Mouse (Mus musculus): ENCODE data around the gene Cpped1.

The Cpped1 gene

DNA sequence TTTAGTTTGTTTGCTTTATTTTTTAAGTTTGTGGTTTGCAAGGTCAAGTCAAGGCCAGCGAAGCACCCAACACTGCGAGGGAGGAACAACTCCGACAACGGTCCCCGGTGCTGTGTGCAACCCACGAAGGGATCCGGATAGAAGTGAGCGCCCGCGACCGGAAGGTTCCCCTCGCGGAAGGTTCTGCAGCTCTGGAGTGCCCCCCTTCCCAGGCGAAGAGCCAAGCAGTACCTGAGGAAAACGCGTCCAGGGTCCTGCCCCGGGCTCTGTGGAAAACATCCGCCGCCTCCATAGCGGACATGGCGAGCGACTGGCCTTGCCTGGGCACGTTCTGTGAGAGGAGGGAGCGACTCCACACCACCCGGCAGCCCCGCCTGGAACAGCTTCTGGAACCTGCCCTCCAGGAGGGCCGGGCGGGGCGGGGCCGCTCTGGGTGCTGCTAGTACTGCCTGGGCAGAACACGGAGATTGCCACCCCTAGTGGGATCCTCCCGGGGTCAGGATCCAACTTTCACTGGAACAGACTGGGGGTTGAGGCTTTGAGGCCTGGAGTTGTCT lies at the start of gene Cpped1:
TSS of gene Cpped1 (minus strand) at position 411 of the 557 bp plus-strand sequence.
- H3K4me1 ChIP-seq (replicated peaks; ENCODE audit: low read depth, low read length), result peaks cover 13% of the 10 kb centered on the region
- TF ChIP-seq CTCF (conservative IDR thresholded peaks at IDR 0.05; ENCODE audit: low read length) (no peak), POU5F1 (IDR thresholded peaks at IDR 0.05; ENCODE audit: borderline replicate concordance, low read length) (no peak), NANOG (IDR thresholded peaks at IDR 0.05; ENCODE audit: borderline replicate concordance, low read length) (no peak)
- H3K27me3 ChIP-seq (ENCODE audit: insufficient read depth, low read length), result no peaks in the 10 kb centered on the region
- no peaks in the 10 kb centered on the region for H3K36me3 ChIP-seq (ENCODE audit: insufficient read depth, low read length)
- H3K4me3 ChIP-seq (replicated peaks; ENCODE audit: low read length), result peak within 1 kb of the TSS; percentile 82
- H3K9me3 ChIP-seq (ENCODE audit: low read length), result no peaks in the 10 kb centered on the region

DNA sequence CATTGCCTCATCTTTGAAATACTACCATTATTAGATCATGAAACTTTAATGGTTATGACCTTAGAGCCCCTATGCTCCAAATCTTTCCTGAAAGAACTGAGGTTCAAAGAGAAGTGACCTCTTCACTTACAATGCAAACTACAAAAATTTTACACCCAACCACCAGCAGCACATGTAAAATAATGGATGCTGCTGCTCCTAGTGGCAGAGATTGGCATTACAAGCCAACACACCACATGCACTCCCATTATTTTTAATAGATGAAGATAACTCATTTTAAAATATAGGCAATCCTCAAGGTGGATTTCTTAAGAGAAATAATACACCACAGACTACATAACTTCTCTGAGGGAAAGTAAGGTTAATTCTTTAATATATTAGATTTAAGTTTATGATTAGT lies 31.2 kb upstream of the Cpped1 start:
- Histone ChIP-seq H3K4me1 (replicated peaks; ENCODE audit: low read depth, low read length) (peaks cover 9% of the 10 kb centered on the region), H3K36me3 (ENCODE audit: insufficient read depth, low read length) (no peaks in the 10 kb centered on the region), H3K4me3 (replicated peaks; ENCODE audit: low read length) (no peak overlapping the region), H3K27me3 (ENCODE audit: insufficient read depth, low read length) (no peaks in the 10 kb centered on the region), H3K9me3 (ENCODE audit: low read length) (no peaks in the 10 kb centered on the region)
- TF ChIP-seq NANOG (IDR thresholded peaks at IDR 0.05; ENCODE audit: borderline replicate concordance, low read length) (no peak), CTCF (conservative IDR thresholded peaks at IDR 0.05; ENCODE audit: low read length) (peak; percentile 99)

DNA sequence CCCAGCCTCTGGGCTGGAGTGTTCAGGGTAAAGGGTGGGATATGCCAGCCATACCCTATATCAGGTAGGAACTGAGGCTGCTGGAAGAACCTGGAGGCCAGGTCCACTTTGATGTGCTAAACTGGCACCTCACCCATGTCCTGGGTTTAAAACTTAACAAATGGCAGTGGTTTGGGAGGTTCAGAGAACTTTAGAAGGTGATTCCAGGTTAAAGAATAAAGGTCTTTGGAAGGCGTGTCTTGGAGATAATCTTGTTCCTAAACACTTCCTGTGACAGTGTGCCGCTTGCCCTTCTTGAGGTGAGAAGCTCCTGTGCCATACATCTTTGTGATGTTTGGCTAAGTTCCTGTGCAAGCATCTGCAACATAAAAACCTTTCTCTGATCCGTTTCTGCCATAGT lies 1.6 kb upstream of the Cpped1 start:
- H3K9me3 ChIP-seq (ENCODE audit: low read length), result no peaks in the 10 kb centered on the region
- TF ChIP-seq POU5F1 (IDR thresholded peaks at IDR 0.05; ENCODE audit: borderline replicate concordance, low read length), result no peak
- TF ChIP-seq CTCF (conservative IDR thresholded peaks at IDR 0.05; ENCODE audit: low read length), result no peak
- TF ChIP-seq NANOG (IDR thresholded peaks at IDR 0.05; ENCODE audit: borderline replicate concordance, low read length), result no peak
- H3K4me3 ChIP-seq (replicated peaks; ENCODE audit: low read length), result no peak overlapping the region
- peaks cover 12% of the 10 kb centered on the region for H3K4me1 ChIP-seq (replicated peaks; ENCODE audit: low read depth, low read length)
- H3K27me3 ChIP-seq (ENCODE audit: insufficient read depth, low read length), result no peaks in the 10 kb centered on the region
- H3K36me3 ChIP-seq (ENCODE audit: insufficient read depth, low read length), result no peaks in the 10 kb centered on the region

- peaks cover 12% of the 10 kb centered on the region for H3K4me1 ChIP-seq (replicated peaks; ENCODE audit: low read depth, low read length)
- no peaks in the 10 kb centered on the region for H3K27me3 ChIP-seq (ENCODE audit: insufficient read depth, low read length)
- peak overlapping the region; percentile 82; the same call in 1 of the 2 replicates for H3K4me3 ChIP-seq (replicated peaks; ENCODE audit: low read length)
- no peaks in the 10 kb centered on the region for H3K9me3 ChIP-seq (ENCODE audit: low read length)
- H3K36me3 ChIP-seq (ENCODE audit: insufficient read depth, low read length), result no peaks in the 10 kb centered on the region
- TF ChIP-seq POU5F1 (IDR thresholded peaks at IDR 0.05; ENCODE audit: borderline replicate concordance, low read length) (no peak), CTCF (conservative IDR thresholded peaks at IDR 0.05; ENCODE audit: low read length) (no peak)
These were observed 572 bp upstream of the Cpped1 start for GRCm38 (mm10) chr16:11909817-11910216.

- Histone ChIP-seq H3K27me3 (ENCODE audit: insufficient read depth, low read length) (no peaks in the 10 kb centered on the region), H3K36me3 (ENCODE audit: insufficient read depth, low read length) (no peaks in the 10 kb centered on the region), H3K4me3 (replicated peaks; ENCODE audit: low read length) (peak overlapping the region; percentile 82), H3K4me1 (replicated peaks; ENCODE audit: low read depth, low read length) (peaks cover 17% of the 10 kb centered on the region), H3K9me3 (ENCODE audit: low read length) (no peaks in the 10 kb centered on the region)
- no peak for TF ChIP-seq NANOG (IDR thresholded peaks at IDR 0.05; ENCODE audit: borderline replicate concordance, low read length)
- TF ChIP-seq CTCF (conservative IDR thresholded peaks at IDR 0.05; ENCODE audit: low read length), result no peak
- no peak for TF ChIP-seq POU5F1 (IDR thresholded peaks at IDR 0.05; ENCODE audit: borderline replicate concordance, low read length)
These were observed 707 bp downstream of the Cpped1 start for GRCm38 (mm10) chr16:11908461-11909014.

DNA sequence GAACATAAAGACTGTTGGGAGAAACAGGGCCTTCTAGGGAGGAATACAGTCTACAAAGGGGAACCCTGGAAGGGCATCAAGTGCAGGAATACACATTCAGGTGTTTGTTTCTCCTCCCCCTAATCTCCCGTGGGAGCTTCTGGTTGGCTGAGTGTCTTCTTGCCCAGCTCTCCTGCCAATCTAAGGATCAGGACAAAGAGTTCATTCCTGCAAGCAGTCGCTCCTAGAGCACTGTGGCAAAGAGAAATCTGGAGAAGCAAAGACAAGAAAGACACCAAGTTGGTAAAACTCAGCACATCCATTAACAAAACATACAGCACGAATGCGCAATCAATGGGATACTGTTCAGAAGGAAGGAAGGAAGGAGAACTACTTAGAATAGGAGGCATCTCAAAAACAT lies 1.4 kb downstream of the Cpped1 start:
- Histone ChIP-seq H3K4me3 (replicated peaks; ENCODE audit: low read length) (peak overlapping the region; percentile 82), H3K27me3 (ENCODE audit: insufficient read depth, low read length) (no peaks in the 10 kb centered on the region), H3K4me1 (replicated peaks; ENCODE audit: low read depth, low read length) (peaks cover 17% of the 10 kb centered on the region), H3K9me3 (ENCODE audit: low read length) (no peaks in the 10 kb centered on the region), H3K36me3 (ENCODE audit: insufficient read depth, low read length) (no peaks in the 10 kb centered on the region)
- TF ChIP-seq POU5F1 (IDR thresholded peaks at IDR 0.05; ENCODE audit: borderline replicate concordance, low read length) (no peak), NANOG (IDR thresholded peaks at IDR 0.05; ENCODE audit: borderline replicate concordance, low read length) (no peak), CTCF (conservative IDR thresholded peaks at IDR 0.05; ENCODE audit: low read length) (no peak)

- H3K36me3 ChIP-seq (ENCODE audit: insufficient read depth, low read length), result no peaks in the 10 kb centered on the region
- H3K4me1 ChIP-seq (replicated peaks; ENCODE audit: low read depth, low read length), result peaks cover 17% of the 10 kb centered on the region
- TF ChIP-seq POU5F1 (IDR thresholded peaks at IDR 0.05; ENCODE audit: borderline replicate concordance, low read length) (no peak), NANOG (IDR thresholded peaks at IDR 0.05; ENCODE audit: borderline replicate concordance, low read length) (no peak), CTCF (conservative IDR thresholded peaks at IDR 0.05; ENCODE audit: low read length) (no peak)
- no peaks in the 10 kb centered on the region for H3K9me3 ChIP-seq (ENCODE audit: low read length)
- no peaks in the 10 kb centered on the region for H3K27me3 ChIP-seq (ENCODE audit: insufficient read depth, low read length)
- H3K4me3 ChIP-seq (replicated peaks; ENCODE audit: low read length), result no peak overlapping the region
These were observed 2.3 kb downstream of the Cpped1 start for GRCm38 (mm10) chr16:11906906-11907305.

DNA sequence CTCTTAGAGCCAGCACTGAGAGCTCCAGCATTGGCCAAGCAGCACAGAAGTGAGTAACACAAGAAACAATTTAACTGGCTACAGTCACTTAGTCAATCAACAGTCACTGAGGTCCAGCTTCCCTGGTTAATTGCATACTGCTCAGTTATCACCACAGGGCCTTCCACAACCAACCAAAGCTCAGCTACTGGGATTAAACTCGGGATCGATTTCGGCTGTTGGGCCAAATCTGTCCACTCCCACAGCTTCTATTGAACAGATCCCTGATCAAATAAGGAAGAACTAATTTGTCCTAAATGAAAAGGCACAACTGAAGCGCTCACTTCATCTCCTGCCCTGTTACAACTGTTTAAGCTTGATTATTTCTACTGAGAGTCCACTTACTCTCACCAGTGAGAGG lies 4.0 kb downstream of the Cpped1 start:
- Histone ChIP-seq H3K9me3 (ENCODE audit: low read length) (no peaks in the 10 kb centered on the region), H3K4me1 (replicated peaks; ENCODE audit: low read depth, low read length) (peaks cover 22% of the 10 kb centered on the region), H3K36me3 (ENCODE audit: insufficient read depth, low read length) (no peaks in the 10 kb centered on the region; the same call in 1 of the 2 replicates), H3K4me3 (replicated peaks; ENCODE audit: low read length) (no peak overlapping the region), H3K27me3 (ENCODE audit: insufficient read depth, low read length) (no peaks in the 10 kb centered on the region)
- TF ChIP-seq POU5F1 (IDR thresholded peaks at IDR 0.05; ENCODE audit: borderline replicate concordance, low read length), result no peak
- TF ChIP-seq CTCF (conservative IDR thresholded peaks at IDR 0.05; ENCODE audit: low read length), result no peak
- no peak for TF ChIP-seq NANOG (IDR thresholded peaks at IDR 0.05; ENCODE audit: borderline replicate concordance, low read length)

- Histone ChIP-seq H3K4me3 (replicated peaks; ENCODE audit: low read length) (no peak overlapping the region), H3K27me3 (ENCODE audit: insufficient read depth, low read length) (no peaks in the 10 kb centered on the region), H3K36me3 (ENCODE audit: insufficient read depth, low read length) (no peaks in the 10 kb centered on the region; the same call in 1 of the 2 replicates), H3K9me3 (ENCODE audit: low read length) (no peaks in the 10 kb centered on the region), H3K4me1 (replicated peaks; ENCODE audit: low read depth, low read length) (peaks cover 10% of the 10 kb centered on the region)
- TF ChIP-seq POU5F1 (IDR thresholded peaks at IDR 0.05; ENCODE audit: borderline replicate concordance, low read length), result no peak
- no peak for TF ChIP-seq NANOG (IDR thresholded peaks at IDR 0.05; ENCODE audit: borderline replicate concordance, low read length)
- no peak for TF ChIP-seq CTCF (conservative IDR thresholded peaks at IDR 0.05; ENCODE audit: low read length)
These were observed 7.2 kb downstream of the Cpped1 start for GRCm38 (mm10) chr16:11902007-11902406.

Data from E14TG2a.4 (cell line).